Mouse (Mus musculus): ENCODE results near the gene Bbc3.

- TF ChIP-seq CTCF (conservative IDR thresholded peaks at IDR 0.05; ENCODE audit: low read length) (no peak), NANOG (IDR thresholded peaks at IDR 0.05; ENCODE audit: borderline replicate concordance, low read length) (no peak), POU5F1 (IDR thresholded peaks at IDR 0.05; ENCODE audit: borderline replicate concordance, low read length) (no peak)
Observed at GRCm38 (mm10) chr7:16344598-16344997, 36.4 kb downstream of the Bbc3 start.

Data from E14TG2a.4 (cell line).